In the genomic region with DNA sequence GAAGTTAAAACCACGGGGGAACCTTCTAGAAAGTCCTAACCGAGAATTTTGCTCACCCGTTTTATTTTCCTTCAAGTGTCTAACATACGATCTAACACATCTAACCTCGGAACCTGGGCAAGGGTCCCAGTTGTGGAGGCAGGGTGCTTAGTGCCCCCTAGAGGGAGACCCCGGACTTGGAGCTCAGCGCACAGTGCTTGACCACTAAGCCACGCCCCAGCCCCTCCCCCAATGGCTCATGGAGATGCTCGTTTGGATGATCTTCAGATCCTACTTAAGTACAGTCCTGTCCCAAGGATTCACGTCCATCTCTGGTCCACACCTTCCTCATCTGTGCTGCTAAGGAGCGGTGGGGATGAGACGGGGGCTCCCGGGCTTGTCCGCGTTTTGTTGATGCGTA, we compare ENCODE assay signal across 9 mouse cellular contexts. TPM values are rescaled to one million over a fixed set of nuclear protein-coding genes. Genes with fewer than 3 reads are reported as not detected.
DNase-seq lines count a peak whose midpoint lies in the region; ATAC-seq and TF ChIP-seq lines count a peak whose summit lies in the region.
"Had no signal": no experiment of that assay in that cellular context is flagged by ENCODE, and none has a peak within 500 bp of the region (broad histone marks: within the 10 kb centered on the region; RNA-seq: fewer than 3 reads in every experiment).

No protein-coding gene starts in this region.

- no peaks in the 10 kb centered on the region for H3K36me3 ChIP-seq in CH12.LX (replicated peaks in 1 of 2; ENCODE audit: control insufficient read depth in 1 of 2, insufficient read depth in 1 of 2, low read length in 1 of 2)
- H3K36me3 ChIP-seq in embryonic facial prominence, embryonic 10.5 days (replicated peaks) = no peaks in the 10 kb centered on the region
- H3K36me3 ChIP-seq in hindbrain, embryonic 15.5 days = no peaks in the 10 kb centered on the region
- H3K36me3 ChIP-seq in liver, embryonic 13.5 days = no peaks in the 10 kb centered on the region
- no peaks in the 10 kb centered on the region for H3K36me3 ChIP-seq in small intestine, adult 2 months (ENCODE audit: control insufficient read depth, insufficient read depth, low read length)

- no peak overlapping the region for H3K27ac ChIP-seq in CH12.LX (ENCODE audit: insufficient read depth, low read depth)
- no peak overlapping the region for H3K27ac ChIP-seq in embryonic facial prominence, embryonic 10.5 days (replicated peaks)
- no peak overlapping the region for H3K27ac ChIP-seq in hindbrain, embryonic 15.5 days (replicated peaks)
- H3K27ac ChIP-seq in liver, embryonic 13.5 days = no peak overlapping the region
- H3K27ac ChIP-seq in small intestine, adult 2 months (ENCODE audit: insufficient read depth, low read depth, low read length) = no peak overlapping the region
- H3K27ac ChIP-seq: macrophage had no signal

- no peaks in the 10 kb centered on the region for H3K27me3 ChIP-seq in CH12.LX (replicated peaks)
- peaks cover 11% of the 10 kb centered on the region for H3K27me3 ChIP-seq in embryonic facial prominence, embryonic 10.5 days (replicated peaks; ENCODE audit: low read depth, poor library complexity, severe bottlenecking)
- peaks cover 19% of the 10 kb centered on the region for H3K27me3 ChIP-seq in hindbrain, embryonic 15.5 days
- H3K27me3 ChIP-seq in liver, embryonic 13.5 days = no peaks in the 10 kb centered on the region
- no peaks in the 10 kb centered on the region for H3K27me3 ChIP-seq in small intestine, adult 2 months (ENCODE audit: control insufficient read depth, insufficient read depth, low read length)

- peak; percentile 33 to 67; a peak in 2 of 4 replicates for TF ChIP-seq CTCF in CH12.LX (conservative IDR thresholded peaks at IDR 0.05 in 1 of 2, IDR thresholded peaks at IDR 0.05 in 1 of 2; ENCODE audit: low read depth in 2 of 2, low read length in 2 of 2)
- peak; percentile 39; the same call in 1 of the 2 replicates for TF ChIP-seq CTCF in small intestine, adult 2 months (IDR thresholded peaks at IDR 0.05; ENCODE audit: extremely low read depth, insufficient read length, insufficient replicate concordance, low read depth, low read length)

- no peak for ATAC-seq in hindbrain, embryonic 15.5 days (ENCODE audit: low FRiP score, low read depth)
- no peak for ATAC-seq in liver, embryonic 13.5 days (ENCODE audit: low read depth)

- H3K4me2 ChIP-seq in CH12.LX (ENCODE audit: insufficient read depth, low read depth, poor library complexity, severe bottlenecking) = peak overlapping the region; percentile 63
- H3K4me2 ChIP-seq in hindbrain, embryonic 15.5 days = peak overlapping the region; percentile 17; the same call in 1 of the 2 replicates
- peak overlapping the region; percentile 45 for H3K4me2 ChIP-seq in liver, embryonic 13.5 days

- dilution Hi-C loops in CH12.LX (cut with MboI; ENCODE audit: extremely low pct_ligation_motif_present, extremely low pct_unique_long_range_greater_than_20kb, low sequenced_read_pairs) = no loop called here

- TF ChIP-seq POLR2A in CH12.LX (IDR thresholded peaks at IDR 0.05; ENCODE audit: low read depth, low read length) = no peak
- TF ChIP-seq POLR2A in small intestine, adult 2 months (IDR thresholded peaks at IDR 0.05; ENCODE audit: low read depth, low read length) = no peak

- TF ChIP-seq EP300 in CH12.LX (IDR thresholded peaks at IDR 0.05; ENCODE audit: low read length) = no peak

- in situ Hi-C loops in CH12.LX (cut with MboI; ENCODE audit: low pct_ligation_motif_present, low pct_unique_long_range_greater_than_20kb, low sequenced_read_pairs) = loop anchor here (5.0 kb wide), 1 partner anchor 133 kb away; no protein-coding TSS in a partner anchor

- H3K4me1 ChIP-seq in CH12.LX (ENCODE audit: control insufficient read depth in 1 of 2, insufficient read depth in 2 of 2) = peaks cover 0 to 22% of the 10 kb centered on the region in 2 experiments; a peak in 2 of 4 replicates
- H3K4me1 ChIP-seq in embryonic facial prominence, embryonic 10.5 days = peaks cover 24% of the 10 kb centered on the region
- peaks cover 13% of the 10 kb centered on the region for H3K4me1 ChIP-seq in hindbrain, embryonic 15.5 days (replicated peaks)
- peaks cover 26% of the 10 kb centered on the region for H3K4me1 ChIP-seq in liver, embryonic 13.5 days (replicated peaks)
- H3K4me1 ChIP-seq in small intestine, adult 2 months (ENCODE audit: control insufficient read depth, insufficient read depth, insufficient read length, low read length) = peaks cover 10% of the 10 kb centered on the region

- H3K4me3 ChIP-seq in CH12.LX (replicated peaks in 1 of 3; ENCODE audit: low read depth in 2 of 3, low read length in 2 of 3, poor library complexity in 1 of 3) = no peak overlapping the region
- peak overlapping the region; percentile 4; the same call in 1 of the 2 replicates for H3K4me3 ChIP-seq in embryonic facial prominence, embryonic 10.5 days
- no peak overlapping the region for H3K4me3 ChIP-seq in hindbrain, embryonic 15.5 days
- no peak overlapping the region for H3K4me3 ChIP-seq in liver, embryonic 13.5 days (replicated peaks)
- no peak overlapping the region for H3K4me3 ChIP-seq in small intestine, adult 2 months (ENCODE audit: low read depth, low read length)

- peaks cover 2% of the 10 kb centered on the region for H3K9me3 ChIP-seq in CH12.LX (replicated peaks; ENCODE audit: low read length)
- H3K9me3 ChIP-seq in embryonic facial prominence, embryonic 10.5 days = no peaks in the 10 kb centered on the region
- H3K9me3 ChIP-seq in hindbrain, embryonic 15.5 days = no peaks in the 10 kb centered on the region
- no peaks in the 10 kb centered on the region for H3K9me3 ChIP-seq in liver, embryonic 13.5 days (replicated peaks)

- WGBS in embryonic facial prominence, embryonic 10.5 days = 12% methylated on average over 16 of the region's 16 CpGs
- 15% methylated on average over 16 of the region's 16 CpGs for WGBS in hindbrain, embryonic 15.5 days
- 12% methylated on average over 16 of the region's 16 CpGs for WGBS in liver, embryonic 13.5 days (ENCODE audit: insufficient replicate concordance)
- 18% methylated on average over 16 of the region's 16 CpGs for whole genome bisulfite sequencing in small intestine, adult 2 months

- H3K79me2 ChIP-seq in CH12.LX (replicated peaks; ENCODE audit: control insufficient read depth, extremely low read depth, insufficient read depth, poor library complexity, severe bottlenecking) = no peaks in the 10 kb centered on the region

- H3K9ac ChIP-seq in CH12.LX (ENCODE audit: insufficient read depth, low read depth) = no peak overlapping the region
- H3K9ac ChIP-seq in hindbrain, embryonic 15.5 days = no peak overlapping the region
- H3K9ac ChIP-seq in liver, embryonic 13.5 days = no peak overlapping the region

- peak; percentile 32 for TF ChIP-seq RAD21 in CH12.LX (IDR thresholded peaks at IDR 0.05; ENCODE audit: low read depth, low read length)

- DNase-seq in cerebellum, adult 9-10 months = peak; percentile 12
- DNase-seq in cerebellum, adult 18-20 months = no peak
- DNase-seq in CH12.LX (ENCODE audit: extremely low read depth) = peak; percentile 47
- peak; percentile 81 for DNase-seq in embryonic facial prominence, embryonic 10.5 days (ENCODE audit: low spot score)
- peak; percentile 15 for DNase-seq in liver, embryonic 13.5 days
- no peak for DNase-seq in right cerebral cortex, postnatal 25 days

TF ChIP-seq in CH12.LX, 34 proteins besides CTCF, POLR2A, EP300 and RAD21:
- TF ChIP-seq GABPA (IDR thresholded peaks at IDR 0.05; ENCODE audit: insufficient replicate concordance, low read depth, low read length) = no peak
- TF ChIP-seq CHD2 (IDR thresholded peaks at IDR 0.05; ENCODE audit: low read length) = peak; percentile 75
- peak; percentile 29; the same call in 1 of the 2 replicates for TF ChIP-seq TCF12 (IDR thresholded peaks at IDR 0.05; ENCODE audit: low read depth, low read length)

RNA-seq across cellular contexts. Expression of a gene that starts 28.3 kb away (rescaled TPM):
- total RNA-seq in CH12.LX (2012; rRNA removed) (3.9 and 6.2 TPM in 2 replicates), CH12.LX (2014; rRNA removed) (13.4 and 14.1 TPM in 2 replicates)
- 16.3 and 17.0 TPM in 2 replicates for polyA plus RNA-seq in CH12.LX (2012; ENCODE audit: insufficient read length, low read depth)
- 3.2 and 4.4 TPM in 2 replicates for polyA plus RNA-seq in embryonic facial prominence, embryonic 10.5 days (2016; fragmentation: Nextera tagmentation; extraction: Ambion mirVana)
- polyA plus RNA-seq in hindbrain, embryonic 15.5 days (2015; fragmentation: Nextera tagmentation; extraction: Ambion mirVana) = 4.4 TPM in 2 replicates
- 0.28 and 0.56 TPM in 2 replicates for polyA plus RNA-seq in liver, embryonic 13.5 days (2015; fragmentation: Nextera tagmentation; extraction: Ambion mirVana)
- polyA plus RNA-seq in small intestine, adult 2 months (2012; rRNA removed) = 3.1 and 5.9 TPM in 2 replicates

RNA-seq across cellular contexts. Expression of a gene that starts 44.5 kb away (rescaled TPM):
- total RNA-seq in CH12.LX (2012; rRNA removed) (39.1 and 53.4 TPM in 2 replicates), CH12.LX (2014; rRNA removed) (43.5 and 51.9 TPM in 2 replicates)
- 83.3 and 91.9 TPM in 2 replicates for polyA plus RNA-seq in CH12.LX (2012; ENCODE audit: insufficient read length, low read depth)
- polyA plus RNA-seq in embryonic facial prominence, embryonic 10.5 days (2016; fragmentation: Nextera tagmentation; extraction: Ambion mirVana) = 76.0 and 76.1 TPM in 2 replicates
- polyA plus RNA-seq in hindbrain, embryonic 15.5 days (2015; fragmentation: Nextera tagmentation; extraction: Ambion mirVana) = 12.8 and 13.5 TPM in 2 replicates
- 28.9 and 31.9 TPM in 2 replicates for polyA plus RNA-seq in liver, embryonic 13.5 days (2015; fragmentation: Nextera tagmentation; extraction: Ambion mirVana)
- polyA plus RNA-seq in small intestine, adult 2 months (2012; rRNA removed) = 4.8 and 6.7 TPM in 2 replicates

RNA-seq across cellular contexts. Expression of a gene that starts 46.6 kb away (rescaled TPM):
- 35.0 and 35.7 TPM in 2 replicates for total RNA-seq in CH12.LX (2012; rRNA removed)
- 34.4 TPM in 2 replicates for total RNA-seq in CH12.LX (2014; rRNA removed)
- 39.3 and 41.4 TPM in 2 replicates for polyA plus RNA-seq in CH12.LX (2012; ENCODE audit: insufficient read length, low read depth)
- polyA plus RNA-seq in embryonic facial prominence, embryonic 10.5 days (2016; fragmentation: Nextera tagmentation; extraction: Ambion mirVana) = 12.9 and 13.4 TPM in 2 replicates
- 6.4 and 7.4 TPM in 2 replicates for polyA plus RNA-seq in hindbrain, embryonic 15.5 days (2015; fragmentation: Nextera tagmentation; extraction: Ambion mirVana)
- 4.5 and 5.1 TPM in 2 replicates for polyA plus RNA-seq in liver, embryonic 13.5 days (2015; fragmentation: Nextera tagmentation; extraction: Ambion mirVana)
- 3.1 and 6.6 TPM in 2 replicates for polyA plus RNA-seq in small intestine, adult 2 months (2012; rRNA removed)

Comparison
In these comparisons a context has a peak if more than half of its experiments do, and no peak if none do; other contexts are left out.
1. DNase-seq: peak in cerebellum, adult 9-10 months (single experiment), CH12.LX (single experiment), embryonic facial prominence, embryonic 10.5 days (single experiment) and liver, embryonic 13.5 days (single experiment); none in cerebellum, adult 18-20 months (0 of 2) and right cerebral cortex, postnatal 25 days (single experiment).
2. Peak in every context shown above with its lines, with median percentiles within 50 percentile points of each other: H3K4me2 ChIP-seq.